Mouse (Mus musculus): ENCODE measurements around the gene Gm5134.

The Gm5134 gene

GRCm38 (mm10) chr10:76033119-76033455, 78.8 kb downstream of the Gm5134 start:
- DNase-seq (ENCODE audit: low read depth, low spot score), result no peak

DNA sequence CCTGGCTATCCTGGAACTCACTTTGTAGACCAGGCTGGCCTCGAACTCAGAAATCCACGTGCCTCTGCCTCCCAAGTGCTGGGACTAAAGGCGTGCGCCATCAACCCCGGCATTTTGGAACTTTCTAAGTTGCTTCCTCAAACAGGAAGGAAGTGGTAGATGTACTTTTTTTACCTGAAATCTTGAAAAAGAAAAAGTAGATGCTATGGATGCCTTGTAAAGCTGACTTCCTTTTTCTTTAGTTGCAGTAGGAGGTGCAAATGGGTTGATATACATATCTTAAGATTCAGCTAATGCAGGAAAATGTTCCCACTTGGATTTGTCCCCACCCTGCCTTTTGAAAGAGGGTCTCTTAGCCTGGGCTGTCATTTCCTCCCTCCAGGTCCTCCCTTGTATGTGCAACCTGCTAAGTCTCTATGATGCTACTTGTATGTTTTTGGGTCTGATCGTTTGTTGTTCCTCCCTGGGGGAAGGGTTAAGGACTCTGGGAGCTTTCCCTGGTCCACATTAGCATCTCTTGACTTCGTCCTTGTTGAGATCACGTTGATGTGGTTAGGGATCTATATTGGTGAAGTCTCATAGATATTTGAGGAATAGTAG, 79.8 kb downstream of the Gm5134 start:
- no peak for DNase-seq (ENCODE audit: low read depth, low spot score)

- no peak for DNase-seq (ENCODE audit: low read depth, low spot score)
Measured at GRCm38 (mm10) chr10:76035277-76035676, 81.0 kb downstream of the Gm5134 start.

DNA sequence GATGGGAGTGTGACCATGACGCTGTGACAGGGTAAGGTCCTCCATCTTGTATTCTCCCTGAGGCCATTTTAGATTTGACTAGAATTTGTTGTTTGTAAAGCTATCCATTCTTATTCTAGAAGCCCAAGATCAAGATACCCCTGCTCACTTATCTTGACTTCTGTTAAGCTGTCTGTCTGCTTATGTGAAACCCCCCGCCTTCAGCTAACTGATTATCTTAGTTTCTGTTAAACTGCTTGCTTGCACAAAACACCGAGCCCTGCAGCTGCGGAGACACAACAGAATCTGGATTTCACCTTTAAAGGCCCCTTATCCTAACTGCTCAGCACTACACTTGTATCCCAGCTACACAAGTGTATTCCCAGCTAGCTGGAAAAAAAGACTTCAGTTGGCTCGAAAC, 82.6 kb downstream of the Gm5134 start:
- no peak for DNase-seq (ENCODE audit: low read depth, low spot score)

DNA sequence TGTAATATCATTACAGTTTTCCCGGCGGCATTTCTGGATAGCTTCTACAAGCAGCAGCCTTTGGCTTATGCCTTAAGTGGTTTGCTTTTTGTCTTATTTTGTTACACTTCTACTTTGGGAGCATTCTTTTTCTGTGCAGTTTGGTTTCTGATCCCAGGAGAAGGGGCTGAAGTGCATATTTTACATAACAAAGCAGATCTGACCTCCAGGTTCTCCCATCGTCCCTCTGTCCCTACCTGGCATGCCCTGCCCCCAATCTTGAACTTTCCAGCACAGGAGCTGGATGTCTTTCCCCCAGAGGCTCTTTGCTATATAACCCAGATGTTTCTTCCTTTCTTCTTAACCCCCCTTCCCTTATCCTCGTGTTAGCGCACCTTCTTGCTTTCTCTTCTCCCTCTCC, 91.0 kb downstream of the Gm5134 start:
- no peak for DNase-seq (ENCODE audit: low read depth, low spot score)

DNA sequence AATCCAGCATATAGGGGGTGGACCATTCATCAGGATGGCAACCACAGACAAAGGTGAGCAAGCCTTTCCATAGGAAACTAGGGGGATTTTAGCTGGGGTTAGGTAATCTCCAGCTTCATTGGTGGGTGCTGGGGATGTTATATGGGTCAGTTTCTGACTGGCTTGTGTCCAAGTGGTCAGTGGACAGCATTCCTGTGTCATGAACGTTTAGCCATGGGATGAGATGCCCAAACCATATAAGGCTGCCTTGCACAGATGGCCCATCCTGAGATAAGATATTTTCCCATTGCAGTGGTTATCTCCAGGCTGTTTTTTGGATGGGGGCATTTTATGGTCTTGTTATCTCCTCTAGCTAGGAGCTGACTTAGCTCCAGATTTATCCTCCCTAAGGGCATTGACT, 92.4 kb downstream of the Gm5134 start:
- DNase-seq (ENCODE audit: low read depth, low spot score), result no peak

DNA sequence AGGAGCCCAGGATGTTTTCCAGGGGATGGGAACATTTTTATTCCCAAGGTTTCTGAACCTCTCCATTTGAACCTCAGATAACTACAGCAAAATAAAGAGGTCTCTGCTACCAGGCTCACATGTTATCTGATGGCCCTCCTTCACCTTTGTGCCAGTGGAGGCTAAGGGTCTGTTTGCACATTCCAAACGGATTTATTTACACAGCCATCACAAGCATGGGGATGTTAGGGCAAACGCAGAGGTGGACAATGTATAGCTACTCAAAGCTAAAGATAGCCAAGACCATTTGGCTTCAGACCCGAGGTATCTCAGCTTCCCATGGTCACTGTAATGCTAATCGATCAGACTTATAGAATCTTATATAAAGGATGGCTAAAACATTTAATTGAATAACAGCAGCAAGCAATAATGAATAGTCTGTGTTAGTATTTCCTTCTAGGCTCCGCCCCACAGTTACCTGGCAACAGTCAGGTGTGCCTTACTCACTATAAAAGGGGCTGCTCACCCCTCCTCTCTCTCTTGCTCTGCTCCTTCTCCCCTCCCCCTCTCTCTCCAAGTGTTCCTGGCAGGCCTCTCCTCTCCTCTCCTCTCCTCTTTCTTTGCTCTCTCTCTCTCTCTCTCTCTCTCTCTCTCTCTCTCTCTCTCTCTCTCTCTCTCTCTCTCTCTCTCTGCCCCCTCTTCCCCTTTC, 93.0 kb downstream of the Gm5134 start:
- DNase-seq (ENCODE audit: low read depth, low spot score), result no peak

DNA sequence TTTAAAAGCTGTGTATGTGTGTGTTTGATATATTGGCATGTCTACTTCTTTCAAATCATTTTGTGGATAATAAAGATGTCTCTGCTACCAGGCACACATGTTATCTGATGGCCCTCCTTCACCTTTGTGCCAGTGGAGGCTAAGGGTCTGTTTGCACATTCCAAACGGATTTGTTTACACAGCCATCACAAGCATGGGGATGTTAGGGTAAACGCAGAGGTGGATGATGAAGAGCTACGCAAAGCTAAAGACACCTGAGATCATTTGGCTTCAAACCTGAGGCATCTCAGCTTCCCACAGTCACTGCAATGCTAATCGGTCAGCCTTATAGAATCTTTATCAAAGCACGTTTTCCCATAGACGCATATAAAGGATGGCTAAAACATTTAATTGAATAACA, 94.7 kb downstream of the Gm5134 start:
- DNase-seq (ENCODE audit: low read depth, low spot score), result no peak

DNA sequence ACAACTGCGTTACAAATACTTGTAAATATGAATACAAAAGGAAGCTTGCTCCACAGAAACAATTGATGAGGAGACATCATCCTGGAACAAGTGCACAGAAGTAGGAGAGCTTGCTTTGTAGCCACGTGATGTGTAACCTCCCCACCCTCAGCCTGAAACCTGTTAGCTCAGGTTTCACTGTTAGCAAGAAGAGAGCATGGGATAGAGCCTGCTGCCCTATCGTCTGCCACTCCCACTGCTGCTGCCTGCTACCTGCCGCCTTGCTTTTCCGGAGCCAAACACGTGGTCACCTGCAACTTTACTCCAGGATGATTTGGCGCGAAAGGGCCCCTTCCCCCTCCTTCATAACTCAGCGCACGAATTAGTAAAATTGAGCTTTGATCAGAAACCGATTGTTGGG, 97.5 kb downstream of the Gm5134 start:
- no peak for DNase-seq (ENCODE audit: low read depth, low spot score)
